Mouse (Mus musculus) kidney, embryonic 16.5 days (tissue): ENCODE results near the gene Tex2. TPM values are rescaled to one million over a fixed set of nuclear protein-coding genes. Genes with fewer than 3 reads are reported as not detected.

Experiments
- ATAC-seq: fragments of 200-750 bp; cut with Nextera tagmentation; 2 replicates; pipeline ENCODE4 v1.8.0; 2017; ENCODE audit warnings: moderate TSS enrichment; ENCODE audit not compliant: low FRiP score, low TSS enrichment
- H3K27ac ChIP-seq: fragments of 300-500 bp; sonication (generic); 2 replicates; pipeline ENCODE4 v1.5.1; 2014; ENCODE audit warnings: low read length
- H3K27me3 ChIP-seq: fragments of 300-500 bp; sonication (generic); 2 replicates; pipeline ENCODE4 v1.6.1; 2014; ENCODE audit warnings: low read length, control low read depth, mixed read lengths; ENCODE audit not compliant: insufficient read depth
- H3K36me3 ChIP-seq: fragments of 300-500 bp; sonication (generic); 2 replicates; pipeline ENCODE4 v1.6.1; 2014; ENCODE audit warnings: low read length, control low read depth, mixed read lengths; ENCODE audit not compliant: insufficient read depth
- H3K4me1 ChIP-seq: fragments of 300-500 bp; sonication (generic); 2 replicates; pipeline ENCODE4 v1.6.1; 2014; ENCODE audit warnings: low read length, control low read depth, mixed read lengths; ENCODE audit not compliant: insufficient read depth
- H3K4me2 ChIP-seq: fragments of 300-500 bp; sonication (generic); replicated peaks from 2 replicates; pipeline ENCODE4 v1.6.1; 2014; ENCODE audit warnings: low read depth, low read length
- H3K4me3 ChIP-seq: fragments of 300-500 bp; sonication (generic); 2 replicates; pipeline ENCODE4 v1.5.1; 2014; ENCODE audit warnings: mild to moderate bottlenecking, low read length
- H3K9ac ChIP-seq: fragments of 300-500 bp; sonication (generic); replicated peaks from 2 replicates; pipeline ENCODE4 v1.6.1; 2014; ENCODE audit warnings: low read length
- H3K9me3 ChIP-seq: fragments of 300-500 bp; sonication (generic); 2 replicates; pipeline ENCODE4 v1.6.1; 2016; ENCODE audit warnings: low read length, control low read depth
- WGBS: fragments of 180-500 bp; shearing (Covaris S2); extraction: QIAGEN DNeasy Blood & Tissue Kit; methylation state at CpG from one replicate; pipeline ENCODE4 v1.1.7; 2014; 5-methylcytosine and 5-hydroxymethylcytosine counted together
- polyA plus RNA-seq: library from polyadenylated mRNA; unstranded; fragments of >200 nt; fragmentation: Nextera tagmentation; extraction: Ambion mirVana; gene quantifications from 2 replicates; pipeline ENCODE4 v1.2.1, GENCODE M21; 2015

Gene Tex2
- polyA plus RNA-seq, 1 experiment from 2014 or later = 10.3 TPM

- H3K4me3 ChIP-seq = no peak overlapping the region
- H3K27me3 ChIP-seq = no peaks in the 10 kb centered on the region
- 68% methylated on average over 6 of the region's 6 CpGs for WGBS
- no peaks in the 10 kb centered on the region for H3K9me3 ChIP-seq
- H3K9ac ChIP-seq = no peak overlapping the region
- H3K4me1 ChIP-seq = peaks cover 8% of the 10 kb centered on the region; the same call in 1 of the 2 replicates
- H3K27ac ChIP-seq = no peak overlapping the region
- no peak for ATAC-seq
- no peak overlapping the region for H3K4me2 ChIP-seq
- no peaks in the 10 kb centered on the region for H3K36me3 ChIP-seq
Observed at GRCm38 (mm10) chr11:106607316-106607715, 5.9 kb downstream of the Tex2 start.

GRCm38 (mm10) chr11:106606042-106606441 lies 7.2 kb downstream of the Tex2 start:
- Histone ChIP-seq H3K4me1 (0 out of 2 replicates have a peak, but pooled peaks cover 7% of the 10 kb centered on the region), H3K4me3 (no peak overlapping the region), H3K27me3 (no peaks in the 10 kb centered on the region), H3K4me2 (no peak overlapping the region), H3K9me3 (no peaks in the 10 kb centered on the region), H3K27ac (no peak overlapping the region), H3K9ac (peak overlapping the region; percentile 22; the same call in 1 of the 2 replicates), H3K36me3 (no peaks in the 10 kb centered on the region)
- WGBS = 46% methylated on average over 5 of the region's 5 CpGs
- no peak for ATAC-seq

- no peak overlapping the region for H3K4me2 ChIP-seq
- no peaks in the 10 kb centered on the region for H3K27me3 ChIP-seq
- H3K9me3 ChIP-seq = no peaks in the 10 kb centered on the region
- H3K36me3 ChIP-seq = no peaks in the 10 kb centered on the region
- no peak overlapping the region for H3K9ac ChIP-seq
- WGBS = 92% methylated on average over 11 of the region's 11 CpGs
- ATAC-seq = no peak
- H3K4me1 ChIP-seq = 0 out of 2 replicates have a peak, but pooled peaks cover 7% of the 10 kb centered on the region
- no peak overlapping the region for H3K27ac ChIP-seq
- no peak overlapping the region for H3K4me3 ChIP-seq
Observed at GRCm38 (mm10) chr11:106603230-106603629, 10.0 kb downstream of the Tex2 start.

GRCm38 (mm10) chr11:106600124-106600523 lies 13.1 kb downstream of the Tex2 start:
- Histone ChIP-seq H3K27ac (no peak overlapping the region), H3K36me3 (no peaks in the 10 kb centered on the region), H3K4me3 (no peak overlapping the region), H3K9me3 (no peaks in the 10 kb centered on the region), H3K9ac (no peak overlapping the region), H3K4me1 (peaks cover 11% of the 10 kb centered on the region; the same call in 1 of the 2 replicates), H3K4me2 (no peak overlapping the region), H3K27me3 (no peaks in the 10 kb centered on the region)
- WGBS = 85% methylated on average over 5 of the region's 5 CpGs
- no peak for ATAC-seq

- 48% methylated on average over 7 of the region's 7 CpGs for WGBS
Observed at GRCm38 (mm10) chr11:106599345-106599744, 13.9 kb downstream of the Tex2 start.

GRCm38 (mm10) chr11:106598339-106598738 lies 14.9 kb downstream of the Tex2 start:
- Histone ChIP-seq H3K27me3 (no peaks in the 10 kb centered on the region), H3K9me3 (no peaks in the 10 kb centered on the region), H3K27ac (no peak overlapping the region), H3K4me1 (peaks cover 11% of the 10 kb centered on the region; the same call in 1 of the 2 replicates), H3K4me3 (no peak overlapping the region), H3K9ac (no peak overlapping the region), H3K4me2 (no peak overlapping the region), H3K36me3 (no peaks in the 10 kb centered on the region)
- WGBS = 68% methylated on average over 6 of the region's 6 CpGs
- ATAC-seq = peak; percentile 42; the same call in 1 of the 2 replicates

More at GRCm38 (mm10) chr11:106599345-106599744, 13.9 kb downstream of the Tex2 start:
- peak; percentile 55; the same call in 1 of the 2 replicates for ATAC-seq
- Histone ChIP-seq H3K9ac (no peak overlapping the region), H3K27me3 (no peaks in the 10 kb centered on the region), H3K9me3 (no peaks in the 10 kb centered on the region), H3K4me2 (no peak overlapping the region), H3K27ac (no peak overlapping the region), H3K36me3 (no peaks in the 10 kb centered on the region), H3K4me3 (no peak overlapping the region), H3K4me1 (peaks cover 11% of the 10 kb centered on the region; the same call in 1 of the 2 replicates)

GRCm38 (mm10) chr11:106597737-106598330 lies 15.4 kb downstream of the Tex2 start:
- Histone ChIP-seq H3K27me3 (no peaks in the 10 kb centered on the region), H3K36me3 (no peaks in the 10 kb centered on the region), H3K27ac (no peak overlapping the region), H3K9me3 (no peaks in the 10 kb centered on the region), H3K4me2 (no peak overlapping the region), H3K9ac (no peak overlapping the region), H3K4me3 (no peak overlapping the region), H3K4me1 (peaks cover 11% of the 10 kb centered on the region; the same call in 1 of the 2 replicates)
- 66% methylated on average over 10 of the region's 10 CpGs for WGBS
- ATAC-seq = no peak

GRCm38 (mm10) chr11:106591183-106591582 lies 22.0 kb downstream of the Tex2 start:
- Histone ChIP-seq H3K36me3 (no peaks in the 10 kb centered on the region), H3K9ac (no peak overlapping the region), H3K4me3 (no peak overlapping the region), H3K9me3 (peaks cover 2% of the 10 kb centered on the region; the same call in 1 of the 2 replicates), H3K4me2 (no peak overlapping the region), H3K4me1 (peaks cover 17% of the 10 kb centered on the region), H3K27ac (no peak overlapping the region), H3K27me3 (no peaks in the 10 kb centered on the region)
- WGBS = 89% methylated on average over 11 of the region's 11 CpGs
- no peak for ATAC-seq

- no peak overlapping the region for H3K4me2 ChIP-seq
- no peak overlapping the region for H3K9ac ChIP-seq
- no peaks in the 10 kb centered on the region for H3K36me3 ChIP-seq
- 40% methylated on average over 5 of the region's 5 CpGs for WGBS
- peaks cover 3% of the 10 kb centered on the region; the same call in 1 of the 2 replicates for H3K9me3 ChIP-seq
- ATAC-seq = no peak
- no peak overlapping the region for H3K4me3 ChIP-seq
- H3K27ac ChIP-seq = no peak overlapping the region
- peaks cover 13% of the 10 kb centered on the region for H3K4me1 ChIP-seq
- H3K27me3 ChIP-seq = no peaks in the 10 kb centered on the region
Observed at GRCm38 (mm10) chr11:106590143-106590542, 23.1 kb downstream of the Tex2 start.

GRCm38 (mm10) chr11:106588781-106589180 lies 24.4 kb downstream of the Tex2 start:
- no peak for ATAC-seq
- Histone ChIP-seq H3K27me3 (no peaks in the 10 kb centered on the region), H3K36me3 (no peaks in the 10 kb centered on the region), H3K9ac (no peak overlapping the region), H3K4me2 (no peak overlapping the region), H3K4me3 (no peak overlapping the region), H3K4me1 (peaks cover 13% of the 10 kb centered on the region), H3K27ac (no peak overlapping the region), H3K9me3 (peaks cover 3% of the 10 kb centered on the region; the same call in 1 of the 2 replicates)
- 42% methylated on average over 8 of the region's 8 CpGs for WGBS
